Mouse (Mus musculus) retina, postnatal 7 days (tissue): ENCODE measurements at regions not wholly inside any gene's neighbourhood (a gene's known extent, or its start where the extent isn't known, plus 50 kb on each side); places are given as distances from the start of the nearest gene placed in this dataset.

ENCODE experiments used
- DNase-seq: peaks from one replicate; pipeline ENCODE4 v3.0.0-alpha.2; 2012; ENCODE audit warnings: low read depth, low spot score

DNA sequence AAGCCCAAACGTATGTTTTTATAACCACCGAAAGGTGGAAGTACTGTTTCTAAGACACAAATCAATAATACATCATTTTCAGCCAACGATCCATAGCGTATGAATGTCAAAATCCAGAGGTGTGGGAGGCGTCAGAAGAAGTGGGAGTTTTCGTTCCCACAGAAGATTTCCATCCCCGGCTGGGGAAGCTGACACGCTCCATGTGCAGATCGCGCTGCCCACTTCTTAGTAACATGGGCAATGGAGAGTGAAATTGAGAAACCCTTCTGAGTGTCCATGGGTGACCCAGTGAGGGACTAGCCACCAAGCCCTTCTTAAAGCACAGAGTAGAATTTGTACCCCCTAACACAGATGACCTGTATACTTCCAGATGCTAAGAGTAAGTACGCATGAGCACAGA is 110.1 kb upstream of the Sh3bp4 start:
- no peak for DNase-seq

DNA sequence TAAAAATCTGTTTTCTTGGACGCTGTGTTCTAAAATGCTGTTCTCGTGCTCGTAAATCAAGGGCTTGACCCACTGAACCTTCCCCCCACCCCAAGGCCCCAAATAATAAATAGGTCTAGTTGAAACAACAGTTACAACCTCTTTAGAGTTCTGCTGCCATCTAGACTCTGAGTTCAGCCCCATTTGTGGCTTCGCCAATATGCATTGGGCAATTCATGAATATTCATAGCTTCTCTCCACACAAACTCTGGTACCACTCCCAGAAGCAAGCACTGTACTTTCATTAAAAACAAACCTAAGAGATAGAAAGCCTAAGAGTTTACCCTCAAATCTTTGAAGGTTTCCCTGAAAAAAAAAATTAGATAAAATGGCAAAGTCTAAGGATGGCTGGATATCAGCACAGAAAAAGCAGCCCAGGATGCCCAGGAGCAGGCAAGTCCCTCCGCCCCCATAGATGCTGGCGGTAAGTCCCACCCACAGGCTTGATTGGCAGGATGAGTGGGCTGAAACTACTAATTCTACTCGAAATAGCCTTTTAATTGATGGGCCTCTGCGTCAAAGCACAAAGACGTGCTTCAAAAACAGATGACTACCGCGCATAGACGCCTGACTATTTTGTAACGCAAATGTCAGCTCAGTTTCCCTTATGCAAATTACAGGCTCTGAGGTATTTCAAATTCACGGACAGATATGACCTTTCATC is 106.0 kb upstream of the Sh3bp4 start:
- DNase-seq = no peak

DNA sequence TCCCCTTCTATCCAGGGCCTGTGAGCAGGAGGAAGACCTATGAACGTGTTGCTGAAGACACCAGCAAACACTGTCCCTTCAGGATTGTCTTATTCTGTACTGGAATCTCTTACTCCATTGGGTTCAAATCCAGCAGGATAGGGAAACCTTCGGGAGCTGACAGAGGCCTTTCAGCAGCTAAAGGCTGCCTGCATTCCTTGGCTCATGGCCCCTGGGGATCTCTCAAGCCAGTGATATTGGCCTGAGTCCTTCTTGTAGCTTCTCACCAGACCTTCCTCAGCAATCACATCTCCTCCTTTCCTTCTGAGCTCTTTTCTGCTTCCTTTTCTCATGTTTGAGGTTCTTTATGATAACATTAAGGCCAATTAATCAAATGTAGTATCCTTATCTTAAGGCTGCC is 103.8 kb upstream of the Sh3bp4 start:
- no peak for DNase-seq

DNA sequence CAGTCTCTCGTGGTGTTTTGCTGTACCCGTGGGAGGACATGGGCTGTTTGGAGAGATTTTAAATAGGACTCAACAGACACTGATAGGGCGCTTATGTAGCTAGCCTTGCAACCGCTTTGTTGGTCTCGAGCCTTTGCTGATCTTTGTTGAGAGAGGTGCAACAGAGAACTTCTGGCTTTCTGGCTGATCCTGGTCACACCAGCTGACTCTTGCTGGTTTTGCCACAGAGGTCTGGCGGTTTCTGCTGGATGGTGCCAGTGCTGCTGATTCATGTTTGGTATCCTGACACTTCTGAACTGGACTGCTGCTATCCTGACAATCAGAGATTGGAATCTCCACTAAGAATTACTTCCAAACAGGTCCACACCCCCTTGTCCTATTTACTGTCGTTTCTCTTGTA is 102.1 kb upstream of the Sh3bp4 start:
- no peak for DNase-seq

DNA sequence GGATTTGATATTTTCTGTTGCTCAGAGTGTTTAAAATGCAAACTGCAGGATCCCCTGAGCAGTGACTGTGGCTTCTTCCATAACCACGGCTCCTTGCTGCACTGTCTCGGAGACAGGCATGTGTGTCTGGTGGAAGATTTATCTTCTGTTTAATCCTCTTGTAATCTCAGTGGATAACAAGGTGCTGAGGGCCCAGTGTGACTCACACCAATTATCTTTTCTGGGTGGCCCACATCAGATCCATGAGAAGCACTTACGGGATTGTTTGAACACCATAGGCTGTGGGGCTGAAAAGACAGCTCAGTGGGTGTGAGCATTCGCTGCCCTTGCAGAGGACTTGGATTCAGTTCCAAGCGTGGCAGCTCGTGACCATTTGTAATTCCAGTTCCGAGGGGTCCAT is 101.2 kb upstream of the Sh3bp4 start:
- DNase-seq = peak; percentile 25

DNA sequence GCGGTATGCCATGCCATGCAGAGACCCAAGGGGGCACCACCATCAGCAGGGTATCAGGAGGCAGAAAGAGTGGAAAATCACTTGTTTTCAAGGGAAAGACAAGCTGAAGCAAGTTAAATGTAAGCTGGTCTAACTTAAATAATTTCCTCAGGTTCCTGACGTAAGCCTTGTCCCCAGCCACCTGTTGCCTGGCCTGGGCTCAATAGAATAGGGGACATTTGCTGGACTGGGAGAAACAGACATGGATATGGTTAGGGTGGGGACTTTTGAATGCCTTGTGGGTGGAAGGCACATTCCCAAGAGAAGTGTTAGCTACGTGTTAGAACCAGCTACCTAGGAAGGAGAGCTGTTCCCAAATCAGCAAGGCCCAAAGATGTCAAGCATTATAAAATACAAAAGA is 100.6 kb upstream of the Sh3bp4 start:
- no peak for DNase-seq

DNA sequence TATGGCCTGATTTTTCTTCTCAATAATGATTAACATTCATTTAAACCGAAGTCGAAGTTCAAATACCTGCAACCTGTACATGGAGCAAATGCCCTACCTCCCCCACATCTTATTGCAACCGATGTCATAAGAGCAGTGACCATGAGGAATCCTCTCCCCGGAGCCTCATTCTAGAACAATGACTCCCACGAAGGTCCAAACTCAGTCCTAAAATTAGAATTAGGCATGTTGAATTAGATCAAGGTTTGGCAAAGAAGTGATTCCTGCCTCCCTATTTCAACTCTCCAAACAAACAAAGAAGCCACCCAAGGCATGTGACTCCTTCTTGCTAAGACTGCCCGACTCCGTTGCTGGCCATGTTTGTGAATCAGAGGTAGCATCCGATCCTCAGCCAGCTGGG is 94.1 kb upstream of the Sh3bp4 start:
- no peak for DNase-seq

DNA sequence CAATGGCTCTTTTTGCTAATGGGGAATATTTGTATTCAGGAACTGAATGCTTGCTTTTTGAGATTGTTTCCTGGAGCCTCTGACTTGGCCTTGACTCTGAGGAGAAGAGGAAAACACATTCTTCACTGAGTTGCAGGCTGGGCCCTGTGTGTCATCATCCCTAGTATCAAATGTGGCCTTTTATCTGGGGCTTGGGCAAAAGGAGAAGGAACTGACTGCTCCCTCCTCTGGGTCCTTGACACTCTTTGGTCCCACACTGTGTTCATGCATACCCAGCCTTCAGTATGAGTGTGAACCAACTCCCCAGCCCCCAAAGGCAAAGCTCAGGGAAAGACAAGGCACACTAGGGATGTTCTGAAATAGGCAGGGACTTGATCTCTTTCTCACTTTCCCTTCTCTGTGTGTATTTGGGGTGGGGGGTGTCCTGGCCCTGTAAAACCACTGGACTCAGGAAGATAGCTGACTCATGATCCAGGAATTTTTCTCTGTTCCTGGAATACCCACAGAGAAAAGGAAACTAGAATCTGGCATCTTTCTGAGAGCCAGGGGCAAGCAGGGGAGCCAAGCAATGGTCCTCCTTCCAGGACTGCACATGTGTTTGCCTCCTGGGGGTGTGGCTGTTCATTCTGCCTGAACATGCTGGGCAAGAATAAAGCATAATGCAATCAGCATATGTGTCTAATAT is 82.1 kb upstream of the Sh3bp4 start:
- DNase-seq = no peak

DNA sequence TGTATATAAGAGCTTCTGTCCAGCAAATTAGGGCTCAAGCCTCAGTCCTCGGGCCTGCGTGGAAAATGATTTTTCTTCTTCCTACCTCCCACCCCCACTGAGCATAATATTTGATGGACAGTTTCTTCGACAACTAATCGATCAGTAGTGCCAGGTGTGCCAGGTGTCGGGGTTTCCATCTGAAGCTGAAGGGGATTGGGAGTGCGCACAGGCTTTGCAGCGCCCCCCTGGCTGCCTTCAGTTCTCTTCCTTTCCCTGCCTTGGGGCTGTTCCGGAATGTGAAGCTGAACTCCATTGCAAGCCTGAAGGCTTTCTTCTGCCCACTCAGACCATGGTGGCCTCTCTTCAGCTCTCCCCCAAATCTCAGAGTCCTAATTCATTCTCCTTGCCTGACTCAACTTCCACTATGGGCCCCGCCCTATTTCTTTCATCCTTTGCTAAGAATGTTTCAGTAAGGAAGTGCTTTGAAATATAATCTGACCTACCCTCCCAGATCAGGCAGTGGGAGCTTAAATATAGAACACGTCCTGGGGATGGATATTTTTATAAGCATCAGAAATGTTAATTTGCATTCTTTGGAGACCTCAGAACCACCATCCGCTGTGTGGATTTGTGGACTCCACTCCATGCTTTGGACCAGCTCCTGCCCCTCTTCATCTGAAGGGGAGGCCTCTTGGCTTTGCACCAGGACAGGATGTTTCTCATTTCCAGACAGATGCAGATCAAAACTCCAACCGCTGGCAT is 75.5 kb upstream of the Sh3bp4 start:
- DNase-seq = no peak

DNA sequence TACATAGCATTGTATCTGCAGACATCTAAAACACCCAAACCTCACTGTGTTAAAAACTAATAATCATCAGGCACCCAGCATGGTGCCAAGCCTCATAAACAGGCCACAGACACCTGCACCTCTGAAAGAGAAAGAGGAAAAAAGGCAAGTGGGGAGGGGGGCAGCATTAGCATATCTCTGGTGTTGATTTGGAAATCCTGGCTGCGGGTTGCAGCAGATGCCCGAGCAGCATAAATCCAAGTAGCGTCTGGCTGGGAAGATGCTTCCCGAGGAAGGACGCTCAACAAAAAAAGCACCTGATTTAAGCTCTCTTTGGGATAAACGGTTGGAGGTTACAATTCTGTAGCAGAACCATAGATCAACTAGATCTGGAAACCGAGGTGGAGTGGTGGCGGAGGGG is 74.3 kb upstream of the Sh3bp4 start:
- no peak for DNase-seq

DNA sequence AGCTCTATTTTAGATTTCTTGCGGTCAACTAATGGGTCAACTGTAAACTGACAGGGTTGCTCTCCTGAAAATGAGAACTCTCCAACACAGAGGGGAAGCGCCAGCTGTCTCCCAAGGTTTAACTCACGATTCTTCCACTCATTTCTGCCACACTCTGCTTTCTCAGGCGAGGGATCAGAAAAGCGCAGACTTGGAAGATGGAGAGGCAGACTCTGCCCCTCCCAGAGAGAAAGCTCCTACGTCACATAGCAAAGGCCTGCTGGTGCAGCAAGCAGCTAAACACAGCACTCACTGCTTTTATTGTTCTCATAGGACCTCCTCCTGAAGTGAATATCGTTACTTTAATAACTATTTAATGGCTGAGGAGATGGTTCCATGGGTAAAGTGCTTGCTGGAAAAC is 73.6 kb upstream of the Sh3bp4 start:
- DNase-seq = no peak

DNA sequence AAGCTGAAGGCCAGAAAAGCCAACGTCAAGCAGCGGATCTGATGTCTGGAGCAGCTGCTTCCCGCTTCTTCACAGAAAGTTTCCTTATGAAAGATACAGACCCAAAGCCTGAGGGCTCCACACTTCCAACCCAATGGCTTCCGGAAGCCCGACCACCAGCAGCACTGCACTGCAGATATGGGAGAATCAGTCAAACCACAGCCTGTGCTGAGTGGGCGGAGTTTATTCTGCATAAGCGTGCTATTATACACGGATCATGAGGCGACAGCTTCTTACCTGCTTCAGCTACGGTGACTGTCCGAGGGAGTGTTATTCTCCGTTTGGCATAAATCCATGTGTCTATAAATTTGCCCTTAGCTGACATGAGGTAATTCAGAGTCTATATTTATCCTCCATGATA is 72.4 kb upstream of the Sh3bp4 start:
- DNase-seq = no peak

DNA sequence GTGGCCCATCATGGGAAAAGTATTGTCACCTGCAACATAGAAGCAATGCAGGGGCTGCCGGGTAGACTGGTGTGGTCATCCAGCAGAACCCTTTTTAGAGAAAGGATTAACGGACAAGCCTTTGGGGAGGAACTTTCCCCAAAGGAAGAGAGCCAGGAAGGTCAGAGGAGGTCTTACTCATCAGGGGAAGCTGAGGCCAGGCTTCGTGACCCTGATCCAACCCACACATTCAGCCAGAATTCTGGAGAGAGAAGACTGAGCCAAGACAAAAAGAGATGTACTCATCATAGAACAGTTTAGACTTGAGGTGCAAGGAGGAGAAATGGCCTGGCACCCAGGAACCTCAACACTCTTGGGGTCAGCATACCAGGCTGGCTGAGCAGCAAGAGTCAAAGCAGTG is 67.9 kb upstream of the Sh3bp4 start:
- DNase-seq = no peak

DNA sequence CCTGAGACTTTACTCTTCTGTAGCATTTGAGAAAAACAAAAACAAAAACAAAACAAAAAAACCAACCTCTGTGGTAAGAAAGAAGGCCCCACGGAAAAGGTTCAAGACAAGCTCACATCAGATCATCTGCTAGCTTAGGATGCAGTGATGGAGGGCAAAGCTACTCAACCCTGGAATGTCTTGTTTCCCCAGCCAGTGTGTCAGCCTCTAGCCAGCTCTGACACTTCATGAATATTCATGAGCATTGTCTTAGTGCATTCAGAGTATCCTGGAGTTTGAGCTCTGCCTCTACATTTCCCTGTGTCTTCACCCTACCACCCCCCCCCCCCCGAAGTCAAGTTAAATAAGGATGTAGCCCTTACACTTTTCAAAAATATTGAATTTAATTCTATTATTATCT is 66.5 kb upstream of the Sh3bp4 start:
- DNase-seq = no peak

DNA sequence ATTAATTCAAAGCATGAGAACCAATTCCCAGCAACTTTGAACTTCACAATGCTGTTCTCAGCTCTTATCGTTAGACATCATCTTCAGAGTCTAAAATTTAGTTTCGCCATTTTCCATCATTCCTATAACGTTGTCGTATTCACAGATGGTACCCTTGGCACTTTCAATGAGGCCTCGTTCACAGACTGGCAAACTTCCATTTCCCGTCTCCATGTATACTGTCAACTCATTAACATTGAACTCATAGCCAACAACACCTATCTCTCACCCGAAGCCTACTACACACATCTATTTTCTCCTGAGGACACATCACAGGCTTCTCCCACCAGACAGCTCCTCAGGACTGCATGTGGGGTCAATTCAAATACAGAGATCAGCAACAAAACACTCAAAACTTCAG is 62.7 kb upstream of the Sh3bp4 start:
- DNase-seq = no peak

DNA sequence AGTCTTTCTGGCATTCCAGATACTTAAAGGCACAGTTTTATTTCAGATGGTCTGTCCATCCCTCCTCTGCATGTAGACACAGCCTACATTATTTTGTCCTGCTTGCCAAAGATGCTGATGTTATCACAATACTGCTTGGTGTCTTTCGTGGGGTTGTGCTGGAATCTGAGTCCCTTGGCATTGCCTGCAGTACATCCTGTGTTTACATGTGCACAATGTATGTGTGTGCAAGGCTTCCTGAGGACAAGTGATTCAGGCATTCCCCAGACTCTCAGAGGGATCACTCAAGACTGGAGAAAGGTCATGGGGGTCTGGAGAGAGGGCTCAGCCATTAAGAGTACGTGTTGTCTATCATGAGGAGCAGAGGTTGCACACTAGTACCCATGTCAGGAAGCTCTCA is 60.0 kb upstream of the Sh3bp4 start:
- no peak for DNase-seq

DNA sequence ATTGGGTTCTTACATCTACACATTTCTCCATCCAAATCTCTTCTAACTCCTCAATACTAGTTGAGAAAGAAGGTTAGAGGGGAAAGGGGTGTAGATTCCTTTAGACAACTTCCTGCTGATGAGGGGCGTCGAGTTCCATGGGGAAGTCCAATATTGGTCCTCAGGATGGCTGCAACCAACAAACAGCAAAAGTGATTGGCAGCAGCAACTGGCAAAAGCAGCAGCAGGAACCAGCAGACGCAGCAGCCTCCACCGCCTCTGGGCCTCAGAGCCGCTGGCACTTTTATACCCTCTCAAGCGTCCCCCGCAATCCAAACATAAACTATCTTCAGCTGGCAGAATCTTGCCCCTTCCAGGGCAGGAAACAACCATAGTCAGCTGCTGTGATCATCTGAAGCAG is 58.8 kb upstream of the Sh3bp4 start:
- DNase-seq = no peak

DNA sequence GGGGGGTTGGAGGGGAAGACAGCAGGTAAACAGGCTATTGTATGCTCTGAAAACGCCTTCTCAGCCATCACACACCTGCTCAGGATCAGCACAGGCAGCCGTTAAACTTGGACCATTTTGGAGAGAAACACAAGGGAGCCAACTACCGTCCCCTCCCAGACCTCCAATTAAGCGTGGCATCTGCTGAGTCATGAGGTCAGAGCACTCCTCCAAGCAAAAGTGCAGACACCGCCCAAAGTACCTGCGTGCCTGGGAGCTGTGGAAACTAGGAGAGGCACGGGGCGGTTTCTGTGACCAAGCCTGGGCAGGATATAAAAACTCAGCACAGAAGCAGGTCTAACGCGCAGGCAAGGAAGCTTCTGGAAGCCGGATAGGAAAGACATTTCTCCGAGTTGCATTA is 54.8 kb upstream of the Sh3bp4 start:
- DNase-seq = no peak

DNA sequence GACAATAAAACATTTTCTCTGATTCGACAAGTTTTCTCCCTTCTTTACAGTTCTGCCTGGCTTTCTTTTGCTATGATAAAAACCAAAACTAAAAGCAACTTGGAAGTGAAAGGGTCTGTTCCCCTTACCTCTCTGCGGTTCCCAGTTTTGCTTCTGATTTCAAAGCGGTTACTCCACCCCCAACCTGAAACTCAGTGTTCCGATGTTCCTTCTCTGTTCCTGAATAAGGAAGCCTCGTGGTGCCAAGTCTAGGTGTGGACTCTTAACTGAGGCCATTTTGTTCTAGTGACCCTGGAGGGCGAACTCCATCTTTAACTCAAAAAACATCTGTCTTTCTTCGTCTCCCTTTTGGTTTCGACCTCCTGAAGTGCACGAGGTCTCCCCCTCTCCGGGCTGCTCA is 54.4 kb upstream of the Sh3bp4 start:
- DNase-seq = no peak

DNA sequence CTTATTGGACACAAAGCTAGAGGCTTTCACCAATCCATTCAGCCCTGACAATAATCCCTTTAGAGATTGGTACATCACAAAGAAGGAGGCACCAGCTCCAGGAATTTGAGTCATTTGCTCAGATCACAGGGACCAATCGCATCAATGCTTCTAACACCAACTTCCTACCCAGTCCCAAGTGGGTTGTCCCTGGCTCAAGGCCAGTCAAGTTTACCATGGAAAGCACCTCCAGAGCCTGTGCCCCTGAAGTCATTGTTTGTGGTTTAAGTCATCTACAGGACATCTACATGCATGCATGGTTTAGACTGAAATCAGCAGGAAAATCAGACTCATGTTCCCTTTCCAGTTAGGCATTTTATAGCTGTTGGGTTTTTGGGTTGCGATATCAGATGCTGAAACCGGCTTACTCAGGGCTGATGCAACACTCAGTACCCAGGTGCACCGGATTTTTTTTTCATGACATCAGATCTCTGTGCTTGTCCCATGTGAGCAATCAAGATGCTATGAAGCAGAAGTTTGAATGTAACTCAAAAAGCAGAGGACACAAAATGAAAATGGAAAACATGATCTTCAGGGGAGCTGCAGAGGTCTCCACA is 50.3 kb upstream of the Sh3bp4 start:
- DNase-seq = no peak
